Comparison of ENCODE assay signal across 8 mouse cellular contexts in genomic region chr11:43612834-43613488, GRCm38 (mm10). TPM values are rescaled to one million over a fixed set of nuclear protein-coding genes. Genes with fewer than 3 reads are reported as not detected.
DNase-seq lines count a peak whose midpoint lies in the region; ATAC-seq and TF ChIP-seq lines count a peak whose summit lies in the region.

No protein-coding gene starts in this region.

- WGBS in heart, embryonic 12.5 days = 24% methylated on average over 12 of the region's 12 CpGs
- whole genome bisulfite sequencing in kidney, embryonic 16.5 days = 22% methylated on average over 12 of the region's 12 CpGs
- 36% methylated on average over 12 of the region's 12 CpGs for WGBS in liver, adult 2 months
- WGBS in stomach, embryonic 14.5 days = 17% methylated on average over 12 of the region's 12 CpGs

- H3K27ac ChIP-seq in heart, embryonic 12.5 days (ENCODE audit: poor library complexity, severe bottlenecking) = peak overlapping the region; percentile 49
- H3K27ac ChIP-seq in kidney, embryonic 16.5 days (ENCODE audit: low read length) = peak overlapping the region; percentile 17
- H3K27ac ChIP-seq in liver, adult 2 months (replicated peaks; ENCODE audit: insufficient read depth, low read depth, low read length) = no peak overlapping the region
- H3K27ac ChIP-seq in stomach, embryonic 14.5 days (ENCODE audit: low read length) = no peak overlapping the region

- no peaks in the 10 kb centered on the region for H3K79me3 ChIP-seq in C2C12 (ENCODE audit: low read depth)

- TF ChIP-seq POLR2A in liver, adult 2 months (IDR thresholded peaks at IDR 0.05; ENCODE audit: extremely low read depth, insufficient read depth, low read length) = no peak

- DNase-seq in brain, embryonic 18.5 days (ENCODE audit: low read depth, low spot score) = peak; percentile 64
- DNase-seq in liver, adult 2 months (ENCODE audit: extremely low read depth, low read depth, low spot score) = peak; percentile 44
- DNase-seq in natural killer cell, adult 2 months (ENCODE audit: low spot score in 2 of 2) = peak; percentile 26 to 42

- no peaks in the 10 kb centered on the region for H3K36me3 ChIP-seq in C2C12 (ENCODE audit: control insufficient read depth, insufficient read depth)
- no peaks in the 10 kb centered on the region for H3K36me3 ChIP-seq in heart, embryonic 12.5 days
- no peaks in the 10 kb centered on the region for H3K36me3 ChIP-seq in kidney, embryonic 16.5 days (ENCODE audit: insufficient read depth, low read length)
- H3K36me3 ChIP-seq in liver, adult 2 months (ENCODE audit: control insufficient read depth, insufficient read depth, low read length) = no peaks in the 10 kb centered on the region
- no peaks in the 10 kb centered on the region for H3K36me3 ChIP-seq in stomach, embryonic 14.5 days (ENCODE audit: control insufficient read depth, insufficient read depth, low read length)

- H3K27me3 ChIP-seq in C2C12 (ENCODE audit: control insufficient read depth, insufficient read depth, insufficient read length) = no peaks in the 10 kb centered on the region
- H3K27me3 ChIP-seq in heart, embryonic 12.5 days (replicated peaks) = no peaks in the 10 kb centered on the region
- no peaks in the 10 kb centered on the region for H3K27me3 ChIP-seq in kidney, embryonic 16.5 days (ENCODE audit: insufficient read depth, low read length)
- no peaks in the 10 kb centered on the region for H3K27me3 ChIP-seq in liver, adult 2 months (ENCODE audit: control insufficient read depth, insufficient read depth, low read length)
- H3K27me3 ChIP-seq in stomach, embryonic 14.5 days (ENCODE audit: control insufficient read depth, insufficient read depth, low read length) = no peaks in the 10 kb centered on the region

- H3K4me3 ChIP-seq in C2C12 (ENCODE audit: insufficient read depth, poor library complexity, severe bottlenecking) = no peak overlapping the region
- H3K4me3 ChIP-seq in heart, embryonic 12.5 days = no peak overlapping the region
- H3K4me3 ChIP-seq in kidney, embryonic 16.5 days (ENCODE audit: low read length) = no peak overlapping the region
- H3K4me3 ChIP-seq in liver, adult 2 months (ENCODE audit: insufficient read depth, low read depth, low read length) = no peak overlapping the region
- H3K4me3 ChIP-seq in stomach, embryonic 14.5 days (ENCODE audit: low read depth, low read length) = no peak overlapping the region

- no peaks in the 10 kb centered on the region for H3K79me2 ChIP-seq in C2C12 (ENCODE audit: control insufficient read depth, insufficient read depth)
- H3K79me2 ChIP-seq in liver, adult 2 months (ENCODE audit: control insufficient read depth, insufficient read depth, low read length) = no peaks in the 10 kb centered on the region

- no peak overlapping the region for H3ac ChIP-seq in C2C12 (ENCODE audit: control insufficient read depth, insufficient read length, low read depth)

- H3K9ac ChIP-seq in heart, embryonic 12.5 days = peak overlapping the region; percentile 49; the same call in 1 of the 2 replicates
- H3K9ac ChIP-seq in kidney, embryonic 16.5 days (replicated peaks; ENCODE audit: low read length) = peak overlapping the region; percentile 63
- H3K9ac ChIP-seq in liver, adult 2 months (ENCODE audit: low read depth, low read length) = no peak overlapping the region
- no peak overlapping the region for H3K9ac ChIP-seq in stomach, embryonic 14.5 days (replicated peaks; ENCODE audit: low read depth, low read length)

- H3K4me1 ChIP-seq in heart, embryonic 12.5 days (replicated peaks) = peaks cover 19% of the 10 kb centered on the region
- peaks cover 17% of the 10 kb centered on the region for H3K4me1 ChIP-seq in kidney, embryonic 16.5 days (ENCODE audit: insufficient read depth, low read length)
- H3K4me1 ChIP-seq in liver, adult 2 months (ENCODE audit: control insufficient read depth, insufficient read depth, low read length) = no peaks in the 10 kb centered on the region
- peaks cover 7% of the 10 kb centered on the region for H3K4me1 ChIP-seq in stomach, embryonic 14.5 days (ENCODE audit: control insufficient read depth, insufficient read depth, low read length)

- H3K4me2 ChIP-seq in heart, embryonic 12.5 days = no peak overlapping the region
- H3K4me2 ChIP-seq in kidney, embryonic 16.5 days (replicated peaks; ENCODE audit: low read depth, low read length) = no peak overlapping the region
- no peak overlapping the region for H3K4me2 ChIP-seq in stomach, embryonic 14.5 days (replicated peaks; ENCODE audit: low read depth, low read length)

- peak; percentile 67; the same call in 1 of the 2 replicates for ATAC-seq in erythroid progenitor cell, adult 5-6 weeks (replicated peaks; ENCODE audit: low FRiP score, poor library complexity, severe bottlenecking)
- ATAC-seq in heart, embryonic 12.5 days (ENCODE audit: insufficient number of reproducible peaks, low FRiP score) = peak; percentile 50; the same call in 1 of the 2 replicates
- ATAC-seq in kidney, embryonic 16.5 days (ENCODE audit: low FRiP score, low TSS enrichment) = peak; percentile 78
- peak; percentile 68; the same call in 1 of the 2 replicates for ATAC-seq in stomach, embryonic 14.5 days (ENCODE audit: insufficient number of reproducible peaks, insufficient read depth, low FRiP score, low read depth)

- TF ChIP-seq CTCF in C2C12 (IDR thresholded peaks at IDR 0.05; ENCODE audit: control insufficient read depth, insufficient read depth, insufficient read length) = peak; percentile 55
- peak; percentile 86 for TF ChIP-seq CTCF in liver, adult 2 months (IDR thresholded peaks at IDR 0.05; ENCODE audit: low read depth, low read length)

- H3K9me3 ChIP-seq in heart, embryonic 12.5 days (replicated peaks) = no peaks in the 10 kb centered on the region; the same call in 1 of the 2 replicates
- no peaks in the 10 kb centered on the region for H3K9me3 ChIP-seq in kidney, embryonic 16.5 days (ENCODE audit: low read length)
- no peaks in the 10 kb centered on the region for H3K9me3 ChIP-seq in stomach, embryonic 14.5 days (ENCODE audit: control insufficient read depth, low read depth, low read length)

TF ChIP-seq in C2C12, 6 proteins besides CTCF, POLR2A, EP300 and RAD21:
- TF ChIP-seq FOSL1 (IDR thresholded peaks at IDR 0.05; ENCODE audit: insufficient read depth, low read length, poor library complexity, severe bottlenecking) (no peak), MYOG (IDR thresholded peaks at IDR 0.05; ENCODE audit: control insufficient read depth, extremely low read depth, insufficient read length) (no peak), CEBPB (IDR thresholded peaks at IDR 0.05; ENCODE audit: low read depth) (no peak), MYOD1 (IDR thresholded peaks at IDR 0.05; ENCODE audit: control insufficient read depth, insufficient read length, low read depth) (no peak), USF1 (IDR thresholded peaks at IDR 0.05; ENCODE audit: low read depth) (no peak), MAX (IDR thresholded peaks at IDR 0.05) (no peak)
TF ChIP-seq in C2C12: peak in this region for 0.

RNA-seq across cellular contexts. Expression of gene Fabp6, which starts 11.6 kb away (rescaled TPM):
- polyA plus RNA-seq in C2C12 (2012; fragmentation: generic; extraction: Trizol) = not detected
- not detected in 2 replicates for total RNA-seq in erythroid progenitor cell, adult 5-6 weeks (2015; ENCODE audit: low replicate concordance)
- total RNA-seq in erythroid progenitor cell, adult 5-6 weeks (2017; ENCODE audit: low replicate concordance) = not detected in 2 replicates
- not detected in 2 replicates for polyA plus RNA-seq in heart, embryonic 12.5 days (2016; fragmentation: Nextera tagmentation; extraction: Ambion mirVana)
- 0.42 TPM in 1 of 2 replicates, not detected in the other for polyA plus RNA-seq in kidney, embryonic 16.5 days (2015; fragmentation: Nextera tagmentation; extraction: Ambion mirVana)
- total RNA-seq in liver, adult 2 months (2014; rRNA removed) = not detected in 2 replicates
- polyA plus RNA-seq in liver, adult 2 months (2012; rRNA removed) = not detected in 2 replicates
- polyA plus RNA-seq in stomach, embryonic 14.5 days (2014; fragmentation: Nextera tagmentation; extraction: Ambion mirVana) = not detected in 2 replicates

RNA-seq across cellular contexts. Expression of gene 4933415A04Rik, which starts 26.1 kb away (rescaled TPM):
- 0.04 TPM for polyA plus RNA-seq in C2C12 (2012; fragmentation: generic; extraction: Trizol)
- total RNA-seq in erythroid progenitor cell, adult 5-6 weeks (2015; ENCODE audit: low replicate concordance) = not detected in 2 replicates
- not detected in 2 replicates for total RNA-seq in erythroid progenitor cell, adult 5-6 weeks (2017; ENCODE audit: low replicate concordance)
- 4.6 and 5.6 TPM in 2 replicates for polyA plus RNA-seq in heart, embryonic 12.5 days (2016; fragmentation: Nextera tagmentation; extraction: Ambion mirVana)
- polyA plus RNA-seq in kidney, embryonic 16.5 days (2015; fragmentation: Nextera tagmentation; extraction: Ambion mirVana) = 6.8 and 7.4 TPM in 2 replicates
- total RNA-seq in liver, adult 2 months (2014; rRNA removed) = not detected in 2 replicates
- polyA plus RNA-seq in liver, adult 2 months (2012; rRNA removed) = not detected in 2 replicates
- polyA plus RNA-seq in stomach, embryonic 14.5 days (2014; fragmentation: Nextera tagmentation; extraction: Ambion mirVana) = 4.1 and 6.2 TPM in 2 replicates

Comparison
In these comparisons a context has a peak if more than half of its experiments do, and no peak if none do; other contexts are left out.
1. H3K27ac ChIP-seq: peak in heart, embryonic 12.5 days (single experiment) and kidney, embryonic 16.5 days (single experiment); none in liver, adult 2 months (single experiment) and stomach, embryonic 14.5 days (single experiment).
2. H3K9ac ChIP-seq: peak in heart, embryonic 12.5 days (single experiment) and kidney, embryonic 16.5 days (single experiment); none in liver, adult 2 months (single experiment) and stomach, embryonic 14.5 days (single experiment).
3. Peak in every context shown above with its lines, with median percentiles within 50 percentile points of each other: DNase-seq and ATAC-seq.